Mouse (Mus musculus) MEL (cell line): ENCODE measurements at regions not wholly inside any gene's neighbourhood (a gene's known extent, or its start where the extent isn't known, plus 50 kb on each side); places are given as distances from the start of the nearest gene placed in this dataset.

Source experiments
- E2F4 ChIP-seq: IDR thresholded peaks from 2 replicates; pipeline ENCODE4 v1.6.1; 2011; ENCODE audit warnings: low read depth, low read length, improper control_type of control experiment, borderline replicate concordance
- ETS1 ChIP-seq: IDR thresholded peaks from 2 replicates; pipeline ENCODE4 v1.6.1; 2012; ENCODE audit warnings: low read depth, mild to moderate bottlenecking, inconsistent platforms, low read length, improper control_type of control experiment, moderate library complexity
- GATA1 ChIP-seq: IDR thresholded peaks from 2 replicates; pipeline ENCODE4 v1.6.1; 2011; ENCODE audit warnings: low read depth, low read length, improper control_type of control experiment
- MAX ChIP-seq: IDR thresholded peaks from 2 replicates; pipeline ENCODE4 v1.6.1; 2011; ENCODE audit warnings: low read length, improper control_type of control experiment
- MEF2A ChIP-seq: IDR thresholded peaks from 2 replicates; pipeline ENCODE4 v1.6.1; 2014; ENCODE audit warnings: low read depth, mild to moderate bottlenecking, inconsistent platforms, low read length, improper control_type of control experiment; ENCODE audit not compliant: poor library complexity, insufficient replicate concordance, severe bottlenecking; ENCODE audit errors: extremely low read depth
- NRF1 ChIP-seq: IDR thresholded peaks from 2 replicates; pipeline ENCODE4 v1.6.1; 2014; ENCODE audit warnings: low read depth, mild to moderate bottlenecking, inconsistent platforms, low read length, improper control_type of control experiment, moderate library complexity; ENCODE audit not compliant: poor library complexity, insufficient read depth, severe bottlenecking
- POLR2A ChIP-seq, 2 experiments: IDR thresholded peaks; 2 replicates each; pipeline ENCODE4 v1.6.1; 2011 to 2012; ENCODE audit warnings: low read length in 2 of 2, mild to moderate bottlenecking in 2 of 2, control low read depth in 1 of 2, improper control_type of control experiment in 1 of 2, low read depth in 1 of 2, moderate library complexity in 1 of 2; ENCODE audit not compliant: control insufficient read depth in 1 of 2, insufficient read depth in 1 of 2, poor library complexity in 1 of 2
- RAD21 ChIP-seq: IDR thresholded peaks from 2 replicates; pipeline ENCODE4 v1.6.1; 2011; ENCODE audit warnings: mild to moderate bottlenecking, low read depth, low read length, improper control_type of control experiment
- TCF12 ChIP-seq: IDR thresholded peaks from 2 replicates; pipeline ENCODE4 v1.6.1; 2014; ENCODE audit warnings: low read depth, mild to moderate bottlenecking, inconsistent platforms, low read length, improper control_type of control experiment, moderate library complexity

- no peak for TF ChIP-seq E2F4
- TF ChIP-seq MEF2A = no peak
- no peak for TF ChIP-seq GATA1
- no peak for TF ChIP-seq NRF1
- TF ChIP-seq POLR2A (IDR thresholded peaks at IDR 0.05; ENCODE audit: control insufficient read depth in 1 of 2, insufficient read depth in 1 of 2, low read depth in 1 of 2, low read length in 2 of 2, poor library complexity in 1 of 2) = no peak
- no peak for TF ChIP-seq TCF12
- TF ChIP-seq MAX = no peak
- no peak for TF ChIP-seq ETS1
- TF ChIP-seq RAD21 = no peak
Observed at GRCm38 (mm10) chr15:86721131-86721530, 506.9 kb downstream of the Tbc1d22a start.
